Mouse (Mus musculus): ENCODE data around the gene Zc3h7b.

The Zc3h7b gene

GRCm38 (mm10) chr15:81822631-81823030 lies 77.8 kb downstream of the Zc3h7b start:
- DNase-seq, result no peak

GRCm38 (mm10) chr15:81824832-81825231 lies 80.0 kb downstream of the Zc3h7b start:
- DNase-seq, result no peak

GRCm38 (mm10) chr15:81828426-81829207 lies 83.8 kb downstream of the Zc3h7b start:
- no peak for DNase-seq

- no peak for DNase-seq
Observed at GRCm38 (mm10) chr15:81829208-81829580, 84.3 kb downstream of the Zc3h7b start.

GRCm38 (mm10) chr15:81830530-81830929 lies 85.7 kb downstream of the Zc3h7b start:
- no peak for DNase-seq

- peak; percentile 95 for DNase-seq
Observed at GRCm38 (mm10) chr15:81831136-81831825, 86.4 kb downstream of the Zc3h7b start.

- no peak for DNase-seq
Observed at GRCm38 (mm10) chr15:81832219-81832618, 87.4 kb downstream of the Zc3h7b start.

GRCm38 (mm10) chr15:81833481-81833880 lies 88.6 kb downstream of the Zc3h7b start:
- DNase-seq, result no peak

- no peak for DNase-seq
Observed at GRCm38 (mm10) chr15:81834171-81834841, 89.4 kb downstream of the Zc3h7b start.

- DNase-seq, result no peak
Observed at GRCm38 (mm10) chr15:81835007-81835880, 90.4 kb downstream of the Zc3h7b start.

GRCm38 (mm10) chr15:81836124-81836821 lies 91.4 kb downstream of the Zc3h7b start:
- DNase-seq, result peak; percentile 85

- no peak for DNase-seq
Observed at GRCm38 (mm10) chr15:81836966-81837920, 92.4 kb downstream of the Zc3h7b start.

- DNase-seq, result no peak
Observed at GRCm38 (mm10) chr15:81838554-81839235, 93.8 kb downstream of the Zc3h7b start.

- DNase-seq, result no peak
Observed at GRCm38 (mm10) chr15:81839634-81840033, 94.8 kb downstream of the Zc3h7b start.

- DNase-seq, result no peak
Observed at GRCm38 (mm10) chr15:81840306-81840705, 95.4 kb downstream of the Zc3h7b start.

- no peak for DNase-seq
Observed at GRCm38 (mm10) chr15:81842275-81842674, 97.4 kb downstream of the Zc3h7b start.

- no peak for DNase-seq
Observed at GRCm38 (mm10) chr15:81845033-81845625, 100.3 kb downstream of the Zc3h7b start.

GRCm38 (mm10) chr15:81845724-81846123 lies 100.9 kb downstream of the Zc3h7b start:
- DNase-seq, result no peak

Measured in embryo, embryonic 11 days (tissue).